Mouse (Mus musculus) thymus, adult 2 months (tissue): ENCODE results near the gene Olfr1053.

Experiments
- CTCF ChIP-seq: fragments of 200-500 bp; IDR thresholded peaks from 2 replicates; pipeline ENCODE4 v1.5.1; 2012; ENCODE audit warnings: mild to moderate bottlenecking, control low read depth, low read length, moderate library complexity, borderline replicate concordance; ENCODE audit not compliant: control insufficient read depth, poor library complexity, insufficient read depth; ENCODE audit errors: extremely low read depth
- POLR2A ChIP-seq: fragments of 200-500 bp; IDR thresholded peaks from 2 replicates; pipeline ENCODE4 v1.6.1; 2012; ENCODE audit warnings: mild to moderate bottlenecking, low read length, control low read depth, moderate library complexity; ENCODE audit not compliant: control insufficient read depth, poor library complexity, insufficient read depth; ENCODE audit errors: extremely low read depth

DNA sequence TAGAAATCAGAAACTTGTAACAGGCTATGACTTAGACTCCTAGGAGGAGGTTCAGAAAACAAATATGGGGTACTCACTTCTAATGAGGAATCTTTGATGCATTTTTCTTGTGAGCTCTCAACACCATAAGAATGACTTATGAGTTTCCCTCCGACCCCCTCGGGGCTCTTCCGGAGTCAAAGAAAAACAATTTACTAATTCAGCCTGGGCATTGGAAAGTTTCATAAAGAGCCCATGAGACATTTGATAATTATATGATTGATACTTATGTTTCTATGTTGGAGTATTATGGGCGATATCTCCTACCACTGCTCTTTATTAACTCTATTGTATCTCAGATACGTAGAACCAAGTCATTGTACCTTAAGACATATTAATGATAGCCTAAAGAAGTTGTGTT, 35.1 kb upstream of the Olfr1053 start, which contains the start of gene Olfr1055:
- no peak for TF ChIP-seq POLR2A
- TF ChIP-seq CTCF: no peak
